12 mouse cellular contexts compared by ENCODE assay signal in genomic region chr7:70326176-70327035, GRCm38 (mm10). TPM values are rescaled to one million over a fixed set of nuclear protein-coding genes. Genes with fewer than 3 reads are reported as not detected.
DNase-seq lines count a peak whose midpoint lies in the region; ATAC-seq and TF ChIP-seq lines count a peak whose summit lies in the region.
"Had no signal": no experiment of that assay in that cellular context is flagged by ENCODE, and none has a peak within 500 bp of the region (broad histone marks: within the 10 kb centered on the region; RNA-seq: fewer than 3 reads in every experiment).

No protein-coding gene starts in this region.

- no peak for ATAC-seq in kidney, postnatal 0 days (replicated peaks; ENCODE audit: low FRiP score, low read depth)
- ATAC-seq in midbrain, embryonic 15.5 days (replicated peaks), result no peak
- ATAC-seq in monocyte, adult 5-6 weeks (replicated peaks; ENCODE audit: insufficient number of reproducible peaks, low FRiP score, low TSS enrichment, poor library complexity, severe bottlenecking), result no peak
- ATAC-seq in megakaryocyte, adult 5-6 weeks (ENCODE audit: poor library complexity, severe bottlenecking), result no peak
- ATAC-seq: intestine, embryonic 15.5 days had no signal

- H3K27me3 ChIP-seq in kidney, postnatal 0 days (ENCODE audit: insufficient read depth, low read length), result no peaks in the 10 kb centered on the region
- H3K27me3 ChIP-seq in embryonic facial prominence, embryonic 10.5 days (replicated peaks; ENCODE audit: low read depth, poor library complexity, severe bottlenecking), result peaks cover 100% of the 10 kb centered on the region
- peaks cover 99% of the 10 kb centered on the region for H3K27me3 ChIP-seq in hindbrain, embryonic 10.5 days (ENCODE audit: insufficient read depth, poor library complexity, severe bottlenecking)
- H3K27me3 ChIP-seq in midbrain, embryonic 15.5 days (replicated peaks), result peaks cover 88% of the 10 kb centered on the region

- peak overlapping the region; percentile 45 for H3K4me2 ChIP-seq in kidney, postnatal 0 days (ENCODE audit: low read length)
- H3K4me2 ChIP-seq in midbrain, embryonic 15.5 days, result peak overlapping the region; percentile 27
- H3K4me2 ChIP-seq: intestine, embryonic 15.5 days had no signal

- DNase-seq in kidney, postnatal 0 days (ENCODE audit: low spot score), result no peak
- no peak for DNase-seq in kidney, adult 18-20 months
- DNase-seq in embryonic facial prominence, embryonic 10.5 days (ENCODE audit: low spot score), result peak; percentile 47
- DNase-seq in hindbrain, embryonic 10.5 days (ENCODE audit: low spot score), result peak; percentile 41
- DNase-seq: cerebellum, adult 18-20 months; lung, postnatal 4 days; thymus, postnatal 36 days had no signal

- no peak for TF ChIP-seq CTCF in kidney, postnatal 0 days (IDR thresholded peaks at IDR 0.05; ENCODE audit: low read depth)

- WGBS in kidney, postnatal 0 days, result 25% methylated on average over 21 of the region's 21 CpGs
- 1% methylated on average over 21 of the region's 21 CpGs for WGBS in embryonic facial prominence, embryonic 10.5 days
- WGBS in hindbrain, embryonic 10.5 days, result 2% methylated on average over 21 of the region's 21 CpGs
- WGBS in midbrain, embryonic 15.5 days, result 5% methylated on average over 21 of the region's 21 CpGs

- H3K4me1 ChIP-seq in kidney, postnatal 0 days (replicated peaks; ENCODE audit: insufficient read depth, low read length), result 0 out of 2 replicates have a peak, but pooled peaks cover 3% of the 10 kb centered on the region
- peaks cover 57% of the 10 kb centered on the region for H3K4me1 ChIP-seq in embryonic facial prominence, embryonic 10.5 days
- H3K4me1 ChIP-seq in hindbrain, embryonic 10.5 days (replicated peaks), result peaks cover 74% of the 10 kb centered on the region
- H3K4me1 ChIP-seq in midbrain, embryonic 15.5 days, result peaks cover 12% of the 10 kb centered on the region; the same call in 1 of the 2 replicates

- H3K9ac ChIP-seq in kidney, postnatal 0 days (ENCODE audit: low read depth, low read length), result no peak overlapping the region
- H3K9ac ChIP-seq in midbrain, embryonic 15.5 days, result no peak overlapping the region
- H3K9ac ChIP-seq: intestine, embryonic 15.5 days had no signal

- peak overlapping the region; percentile 24 for H3K4me3 ChIP-seq in kidney, postnatal 0 days (replicated peaks; ENCODE audit: low read depth, low read length)
- peak overlapping the region; percentile 41 for H3K4me3 ChIP-seq in embryonic facial prominence, embryonic 10.5 days
- peak overlapping the region; percentile 46 for H3K4me3 ChIP-seq in hindbrain, embryonic 10.5 days
- H3K4me3 ChIP-seq in midbrain, embryonic 15.5 days, result no peak overlapping the region
- H3K4me3 ChIP-seq: intestine, embryonic 15.5 days had no signal

- H3K27ac ChIP-seq in kidney, postnatal 0 days, result no peak overlapping the region
- H3K27ac ChIP-seq in embryonic facial prominence, embryonic 10.5 days (replicated peaks), result peak overlapping the region; percentile 16
- peak overlapping the region; percentile 93 for H3K27ac ChIP-seq in hindbrain, embryonic 10.5 days
- peak overlapping the region; percentile 62 for H3K27ac ChIP-seq in midbrain, embryonic 15.5 days
- H3K27ac ChIP-seq: intestine, embryonic 15.5 days had no signal

- H3K9me3 ChIP-seq in kidney, postnatal 0 days (replicated peaks; ENCODE audit: low read length), result no peaks in the 10 kb centered on the region
- H3K9me3 ChIP-seq in embryonic facial prominence, embryonic 10.5 days, result no peaks in the 10 kb centered on the region
- no peaks in the 10 kb centered on the region for H3K9me3 ChIP-seq in hindbrain, embryonic 10.5 days
- H3K9me3 ChIP-seq in midbrain, embryonic 15.5 days, result no peaks in the 10 kb centered on the region
- H3K9me3 ChIP-seq: intestine, embryonic 15.5 days had no signal

- no peaks in the 10 kb centered on the region for H3K36me3 ChIP-seq in kidney, postnatal 0 days (ENCODE audit: insufficient read depth, low read length)
- no peaks in the 10 kb centered on the region for H3K36me3 ChIP-seq in embryonic facial prominence, embryonic 10.5 days (replicated peaks)
- no peaks in the 10 kb centered on the region for H3K36me3 ChIP-seq in hindbrain, embryonic 10.5 days
- H3K36me3 ChIP-seq in midbrain, embryonic 15.5 days (replicated peaks), result no peaks in the 10 kb centered on the region
- H3K36me3 ChIP-seq: intestine, embryonic 15.5 days had no signal

RNA-seq across cellular contexts. Expression of gene Nr2f2, which starts 40.1 kb away (rescaled TPM):
- polyA plus RNA-seq in kidney, postnatal 0 days (2015; fragmentation: Nextera tagmentation; extraction: Ambion mirVana), result 190 and 203 TPM in 2 replicates
- 89.7 and 99.8 TPM in 2 replicates for polyA plus RNA-seq in embryonic facial prominence, embryonic 10.5 days (2016; fragmentation: Nextera tagmentation; extraction: Ambion mirVana)
- 83.4 and 86.4 TPM in 2 replicates for polyA plus RNA-seq in hindbrain, embryonic 10.5 days (2016; fragmentation: Nextera tagmentation; extraction: Ambion mirVana)
- polyA plus RNA-seq in midbrain, embryonic 15.5 days (2015; fragmentation: Nextera tagmentation; extraction: Ambion mirVana), result 84.8 and 98.4 TPM in 2 replicates
- not detected in 3 replicates for total RNA-seq in monocyte, adult 5-6 weeks (2017)
- total RNA-seq in megakaryocyte, adult 5-6 weeks (2015), result not detected in 2 replicates
- not detected in 2 replicates for total RNA-seq in megakaryocyte, adult 5-6 weeks (2017)
- total RNA-seq: neutrophil, adult 5-6 weeks had no signal

Comparison
In these comparisons a context has a peak if more than half of its experiments do, and no peak if none do; other contexts are left out.
1. DNase-seq: peak in embryonic facial prominence, embryonic 10.5 days (single experiment) and hindbrain, embryonic 10.5 days (single experiment); none in kidney, postnatal 0 days (single experiment) and kidney, adult 18-20 months (single experiment).